Mouse (Mus musculus): ENCODE measurements at regions not wholly inside any gene's neighbourhood (a gene's known extent, or its start where the extent isn't known, plus 50 kb on each side); places are given as distances from the start of the nearest gene placed in this dataset.

DNA sequence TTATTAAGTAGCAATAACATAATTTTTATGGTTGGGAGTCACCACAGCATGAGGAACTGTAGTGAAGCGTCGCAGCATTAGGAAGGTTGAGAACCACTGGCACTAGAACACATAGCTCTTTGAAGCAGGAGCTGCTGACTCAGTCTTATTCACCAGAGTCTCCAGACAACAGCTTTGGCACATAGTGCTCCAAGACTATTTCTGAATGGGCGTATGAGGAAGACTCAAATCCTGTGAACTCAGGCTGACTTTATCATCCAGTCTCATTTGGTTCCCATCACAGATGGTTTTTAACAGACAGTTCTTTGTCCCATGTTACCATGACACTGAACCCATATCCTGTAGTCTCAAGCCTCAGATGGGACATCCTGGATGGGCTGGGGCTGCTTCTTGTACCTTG, 282.5 kb downstream of the 4933412E24Rik start:
- Histone ChIP-seq H3K4me1 (replicated peaks; ENCODE audit: insufficient read depth, low read length) (no peaks in the 10 kb centered on the region), H3K36me3 (ENCODE audit: insufficient read depth, low read length) (no peaks in the 10 kb centered on the region), H3K9me3 (replicated peaks; ENCODE audit: low read length) (no peaks in the 10 kb centered on the region), H3K27ac (no peak overlapping the region), H3K9ac (ENCODE audit: low read depth, low read length) (no peak overlapping the region), H3K4me2 (ENCODE audit: low read length) (no peak overlapping the region), H3K4me3 (replicated peaks; ENCODE audit: low read depth, low read length) (no peak overlapping the region), H3K27me3 (ENCODE audit: insufficient read depth, low read length) (no peaks in the 10 kb centered on the region)
- ATAC-seq (replicated peaks; ENCODE audit: low FRiP score, low read depth) (no peak), DNase-seq (ENCODE audit: low spot score) (no peak)
- 88% methylated on average over 3 of the region's 3 CpGs for WGBS
- TF ChIP-seq CTCF (IDR thresholded peaks at IDR 0.05; ENCODE audit: low read depth) = no peak

DNA sequence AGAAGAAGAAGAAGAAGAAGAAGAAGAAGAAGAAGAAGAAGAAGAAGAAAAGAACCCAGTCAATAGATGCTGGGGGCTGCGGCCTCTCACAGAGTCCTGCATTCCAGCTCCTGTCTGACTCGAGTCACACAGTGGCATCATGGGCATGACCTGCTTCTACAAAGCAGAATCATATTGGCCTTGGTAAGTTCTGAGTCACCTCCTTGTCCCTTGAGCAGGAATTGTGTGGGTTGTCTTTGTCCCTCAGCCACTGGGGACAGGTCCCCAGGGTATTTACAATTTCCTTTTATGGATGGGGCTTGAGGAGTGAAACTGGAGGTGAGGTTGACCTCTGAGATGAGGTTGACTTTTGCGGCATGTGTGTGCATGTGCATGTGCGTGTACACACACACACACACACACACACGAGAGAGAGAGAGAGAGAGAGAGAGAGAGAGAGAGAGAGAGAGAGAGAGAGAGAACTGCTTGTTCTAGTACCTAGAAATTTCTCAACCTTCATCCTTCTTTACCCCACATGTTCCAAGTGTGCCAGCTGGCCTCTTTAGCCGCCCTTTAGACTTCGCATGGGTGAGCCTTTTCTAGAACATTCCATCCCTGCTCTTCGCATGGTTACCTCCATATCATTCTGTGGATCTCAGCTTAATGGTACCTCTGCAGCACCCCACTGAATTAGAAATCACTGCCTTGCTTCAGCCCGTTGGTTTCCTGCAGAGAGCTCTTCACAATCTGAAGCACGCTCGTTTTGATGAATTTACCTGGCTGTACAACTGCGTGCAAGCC, 283.2 kb downstream of the 4933412E24Rik start:
- Histone ChIP-seq H3K27ac (no peak overlapping the region), H3K4me1 (replicated peaks; ENCODE audit: insufficient read depth, low read length) (no peaks in the 10 kb centered on the region), H3K36me3 (ENCODE audit: insufficient read depth, low read length) (no peaks in the 10 kb centered on the region), H3K9me3 (replicated peaks; ENCODE audit: low read length) (no peaks in the 10 kb centered on the region), H3K9ac (ENCODE audit: low read depth, low read length) (no peak overlapping the region), H3K4me2 (ENCODE audit: low read length) (no peak overlapping the region), H3K4me3 (replicated peaks; ENCODE audit: low read depth, low read length) (no peak overlapping the region), H3K27me3 (ENCODE audit: insufficient read depth, low read length) (no peaks in the 10 kb centered on the region)
- DNase-seq (ENCODE audit: low spot score) (peak; percentile 19), ATAC-seq (replicated peaks; ENCODE audit: low FRiP score, low read depth) (peak; percentile 57; the same call in 1 of the 2 replicates)
- 71% methylated on average over 12 of the region's 12 CpGs for WGBS
- TF ChIP-seq CTCF (IDR thresholded peaks at IDR 0.05; ENCODE audit: low read depth) = no peak

DNA sequence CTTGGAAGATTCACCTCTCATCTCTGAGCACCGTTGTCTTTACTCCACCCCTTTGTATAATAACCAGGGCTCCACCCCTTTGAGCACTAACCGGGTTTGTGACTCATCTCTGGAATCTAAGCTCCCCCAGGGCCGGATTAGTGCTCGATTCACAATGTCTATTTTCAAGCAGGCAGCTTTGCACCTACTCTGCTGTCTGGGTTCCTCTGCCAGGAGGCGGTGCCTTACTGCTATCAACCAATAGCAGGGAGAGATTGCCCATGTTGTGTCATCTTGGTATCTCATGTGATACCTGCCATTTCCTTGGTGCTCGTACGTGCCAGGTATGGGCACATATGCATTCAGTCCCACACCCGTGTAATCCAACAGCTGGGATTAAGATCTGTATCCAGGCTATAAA, 285.3 kb downstream of the 4933412E24Rik start:
- H3K27ac ChIP-seq = no peak overlapping the region
- no peak for TF ChIP-seq CTCF (IDR thresholded peaks at IDR 0.05; ENCODE audit: low read depth)
- WGBS = 82% methylated on average over 8 of the region's 8 CpGs
- no peak overlapping the region for H3K4me2 ChIP-seq (ENCODE audit: low read length)
- ATAC-seq (replicated peaks; ENCODE audit: low FRiP score, low read depth) = no peak
- no peak overlapping the region for H3K9ac ChIP-seq (ENCODE audit: low read depth, low read length)
- H3K36me3 ChIP-seq (ENCODE audit: insufficient read depth, low read length) = no peaks in the 10 kb centered on the region
- H3K4me1 ChIP-seq (replicated peaks; ENCODE audit: insufficient read depth, low read length) = no peaks in the 10 kb centered on the region
- H3K27me3 ChIP-seq (ENCODE audit: insufficient read depth, low read length) = no peaks in the 10 kb centered on the region
- no peak overlapping the region for H3K4me3 ChIP-seq (replicated peaks; ENCODE audit: low read depth, low read length)
- no peak for DNase-seq (ENCODE audit: low spot score)
- no peaks in the 10 kb centered on the region for H3K9me3 ChIP-seq (replicated peaks; ENCODE audit: low read length)

DNA sequence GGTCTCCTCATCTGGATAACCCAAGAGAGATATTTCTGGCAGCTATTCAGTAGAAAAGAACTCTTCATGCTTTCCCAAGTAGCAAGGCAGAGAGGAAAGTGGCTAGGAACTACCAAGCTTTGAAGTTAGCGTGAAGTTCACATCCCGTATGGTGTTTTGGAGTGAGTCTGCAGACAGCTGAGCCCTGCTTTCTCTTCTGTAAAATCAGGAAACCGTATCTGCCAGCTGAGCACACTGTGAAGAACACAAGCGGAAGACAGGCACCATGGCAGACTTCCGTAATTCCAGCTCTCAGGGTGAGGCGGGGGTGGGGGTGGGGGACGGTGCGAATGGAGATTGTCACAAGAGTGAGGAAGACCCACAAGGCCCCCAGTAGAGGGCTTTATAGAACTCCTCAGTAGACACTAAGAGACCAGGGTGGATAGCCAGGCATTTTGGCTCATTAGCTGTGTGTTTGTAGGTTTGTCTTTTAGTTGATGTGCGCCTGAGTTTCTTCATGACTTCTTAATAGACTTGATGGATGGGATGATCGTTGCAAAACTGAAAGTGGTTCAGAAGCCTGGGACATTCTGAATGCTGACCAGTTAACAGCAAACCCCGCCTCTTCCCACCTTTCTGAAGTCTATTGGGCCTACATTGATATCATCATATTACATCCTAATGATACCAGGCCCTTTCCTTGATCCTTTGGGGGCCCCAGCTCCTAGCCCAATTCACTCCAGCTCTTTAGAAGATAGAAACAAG, 287.4 kb downstream of the 4933412E24Rik start:
- WGBS = 53% methylated on average over 11 of the region's 11 CpGs
- H3K27ac ChIP-seq = peak overlapping the region; percentile 42; the same call in 1 of the 2 replicates
- H3K4me1 ChIP-seq (replicated peaks; ENCODE audit: insufficient read depth, low read length) = no peaks in the 10 kb centered on the region
- H3K4me3 ChIP-seq (replicated peaks; ENCODE audit: low read depth, low read length) = no peak overlapping the region
- no peaks in the 10 kb centered on the region for H3K9me3 ChIP-seq (replicated peaks; ENCODE audit: low read length)
- DNase-seq (ENCODE audit: low spot score) (peak; percentile 56), ATAC-seq (replicated peaks; ENCODE audit: low FRiP score, low read depth) (no peak; the same call in 1 of the 2 replicates)
- H3K36me3 ChIP-seq (ENCODE audit: insufficient read depth, low read length) = no peaks in the 10 kb centered on the region
- no peak overlapping the region for H3K9ac ChIP-seq (ENCODE audit: low read depth, low read length)
- H3K27me3 ChIP-seq (ENCODE audit: insufficient read depth, low read length) = no peaks in the 10 kb centered on the region
- H3K4me2 ChIP-seq (ENCODE audit: low read length) = no peak overlapping the region
- TF ChIP-seq CTCF (IDR thresholded peaks at IDR 0.05; ENCODE audit: low read depth) = no peak

DNA sequence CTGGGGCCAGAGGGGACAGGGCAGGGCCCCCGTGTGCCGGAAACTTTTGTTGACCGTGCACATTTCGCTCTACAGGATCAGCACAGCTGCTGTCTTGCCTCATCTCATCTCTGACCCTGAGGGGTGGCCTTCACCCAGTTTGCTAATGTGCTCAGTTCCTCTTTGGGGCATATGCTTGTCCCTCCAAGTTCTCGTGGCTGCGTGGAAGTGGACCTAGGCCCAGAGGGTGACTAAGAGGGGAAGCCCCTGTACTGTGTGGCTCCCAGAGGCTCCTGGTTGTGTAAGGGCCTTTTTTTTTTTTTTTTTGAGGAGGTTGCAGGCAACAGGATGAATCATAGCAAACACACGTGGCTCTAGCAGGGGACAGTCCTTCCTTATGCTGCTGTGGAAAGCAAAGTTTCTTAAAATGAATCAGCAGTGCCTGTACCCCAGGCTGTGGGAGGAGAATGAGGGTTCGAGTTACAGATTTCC, 288.2 kb downstream of the 4933412E24Rik start:
- Histone ChIP-seq H3K36me3 (ENCODE audit: insufficient read depth, low read length) (no peaks in the 10 kb centered on the region), H3K27me3 (ENCODE audit: insufficient read depth, low read length) (no peaks in the 10 kb centered on the region), H3K9ac (ENCODE audit: low read depth, low read length) (no peak overlapping the region), H3K4me1 (replicated peaks; ENCODE audit: insufficient read depth, low read length) (no peaks in the 10 kb centered on the region), H3K4me2 (ENCODE audit: low read length) (no peak overlapping the region), H3K9me3 (replicated peaks; ENCODE audit: low read length) (no peaks in the 10 kb centered on the region), H3K27ac (no peak overlapping the region), H3K4me3 (replicated peaks; ENCODE audit: low read depth, low read length) (no peak overlapping the region)
- 52% methylated on average over 8 of the region's 8 CpGs for WGBS
- DNase-seq (ENCODE audit: low spot score) = peak; percentile 21
- no peak for TF ChIP-seq CTCF (IDR thresholded peaks at IDR 0.05; ENCODE audit: low read depth)
- peak; percentile 59; the same call in 1 of the 2 replicates for ATAC-seq (replicated peaks; ENCODE audit: low FRiP score, low read depth)

DNA sequence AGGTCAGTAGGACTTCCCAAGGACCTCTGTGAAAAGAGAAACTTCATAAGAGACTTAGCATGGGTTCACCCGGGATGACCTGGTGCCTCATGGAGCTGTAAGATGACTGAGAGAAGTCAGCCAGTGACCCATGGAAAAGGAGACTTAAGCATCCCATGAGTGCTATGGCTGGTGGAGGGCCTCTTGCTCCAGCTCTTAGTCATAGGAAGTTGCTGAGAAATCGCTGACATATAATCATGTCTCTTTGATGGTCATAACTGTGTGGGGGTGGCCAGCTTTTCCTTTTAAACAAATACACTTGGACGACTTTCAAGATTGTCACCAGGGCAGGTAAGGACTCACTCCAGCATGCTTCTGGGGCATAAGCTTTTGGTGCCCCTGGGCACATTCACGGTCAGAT, 290.5 kb downstream of the 4933412E24Rik start:
- no peak overlapping the region for H3K4me3 ChIP-seq (replicated peaks; ENCODE audit: low read depth, low read length)
- H3K9me3 ChIP-seq (replicated peaks; ENCODE audit: low read length) = no peaks in the 10 kb centered on the region
- DNase-seq (ENCODE audit: low spot score) (no peak), ATAC-seq (replicated peaks; ENCODE audit: low FRiP score, low read depth) (no peak)
- H3K36me3 ChIP-seq (ENCODE audit: insufficient read depth, low read length) = no peaks in the 10 kb centered on the region
- WGBS = 78% methylated on average over 4 of the region's 4 CpGs
- TF ChIP-seq CTCF (IDR thresholded peaks at IDR 0.05; ENCODE audit: low read depth) = no peak
- H3K4me2 ChIP-seq (ENCODE audit: low read length) = no peak overlapping the region
- H3K9ac ChIP-seq (ENCODE audit: low read depth, low read length) = no peak overlapping the region
- no peaks in the 10 kb centered on the region for H3K27me3 ChIP-seq (ENCODE audit: insufficient read depth, low read length)
- no peaks in the 10 kb centered on the region for H3K4me1 ChIP-seq (replicated peaks; ENCODE audit: insufficient read depth, low read length)
- H3K27ac ChIP-seq = no peak overlapping the region
